Mouse (Mus musculus) Patski (cell line): Measurements from ENCODE around the gene Gm49380. TPM values are rescaled to one million over a fixed set of nuclear protein-coding genes. Genes with fewer than 3 reads are reported as not detected.

Experiments used
- ATAC-seq: fragments of 100-300 bp; one replicate; pipeline ENCODE4 v1.8.0; 2021
- CTCF ChIA-PET: fragments of 350-600 bp; sonication (Branson Sonifier 250); formaldehyde crosslinking; loops from one replicate; lab custom pipeline; 2022; ENCODE audit warnings: inconsistent platforms; lab: Charles Lee
- POLR2A ChIA-PET: fragments of 350-600 bp; sonication (Branson Sonifier 250); formaldehyde crosslinking; loops from one replicate; lab custom pipeline; 2022; ENCODE audit warnings: antibody characterized with exemption, inconsistent platforms; lab: Charles Lee
- DNase-seq: peaks from one replicate; pipeline ENCODE4 v3.0.0-alpha.2; 2011; ENCODE audit warnings: low read depth, low spot score
- H3K27me3 ChIP-seq: fragments of 371-371 bp; one replicate; pipeline ENCODE4 v1.5.1; 2021
- CTCF ChIP-seq: fragments of 100-300 bp; IDR thresholded peaks from one replicate; pipeline ENCODE4 v1.5.1; 2021
- in situ Hi-C: fragments of 300-500 bp; cut with MboI; formaldehyde crosslinking; loops from 3 replicates; pipeline ENCODE4 v1.11.1; 2018; ENCODE audit warnings: low pct_unique_long_range_greater_than_20kb, mixed read lengths
- polyA plus RNA-seq: library from polyadenylated mRNA; unstranded; gene quantifications from one replicate; pipeline ENCODE4 v1.2.3, GENCODE M21; 2021

Gm49380 gene
- polyA plus RNA-seq, 1 experiment from 2014 or later: 0.08 TPM

DNA sequence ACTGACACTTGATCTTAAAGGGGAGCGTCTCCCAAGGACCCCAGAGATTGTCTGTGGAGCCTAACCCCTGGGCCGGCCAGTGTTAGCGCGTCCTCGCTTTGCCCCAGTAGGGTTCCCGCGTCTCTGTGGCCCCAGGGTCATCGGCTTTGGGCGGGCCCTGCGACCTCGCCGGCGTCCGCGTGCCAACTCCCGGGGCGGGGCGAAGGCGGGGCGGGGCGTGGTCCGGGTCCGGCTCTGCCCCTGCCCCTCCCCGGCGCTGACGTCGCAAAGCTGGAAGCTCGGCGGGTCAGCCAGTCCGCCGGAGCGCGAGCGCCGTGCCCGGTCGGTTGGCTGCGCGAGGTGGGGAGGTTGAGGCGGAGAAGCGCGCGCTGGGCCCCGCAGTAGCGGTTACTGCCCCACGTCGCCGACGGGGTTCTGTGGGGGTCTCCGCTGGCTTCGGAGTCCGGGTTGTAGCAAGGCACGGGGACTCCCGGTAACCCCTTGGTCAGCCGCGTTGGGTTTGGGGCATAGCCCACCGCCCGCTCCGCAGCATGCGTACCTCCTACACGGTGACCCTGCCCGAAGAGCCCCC is 28.6 kb downstream of the Gm49380 start:
- ATAC-seq (peak; percentile 46), DNase-seq (no peak)
- in situ Hi-C loops: no loop called here
- no peak for TF ChIP-seq CTCF
- H3K27me3 ChIP-seq: no peaks in the 10 kb centered on the region
- POLR2A ChIA-PET: no interaction called here
- CTCF ChIA-PET: interaction anchor here (1.3 to 1.4 kb wide), 2 partner anchors 16 to 35 kb away, joined by 3 read pairs; no protein-coding TSS in a partner anchor

DNA sequence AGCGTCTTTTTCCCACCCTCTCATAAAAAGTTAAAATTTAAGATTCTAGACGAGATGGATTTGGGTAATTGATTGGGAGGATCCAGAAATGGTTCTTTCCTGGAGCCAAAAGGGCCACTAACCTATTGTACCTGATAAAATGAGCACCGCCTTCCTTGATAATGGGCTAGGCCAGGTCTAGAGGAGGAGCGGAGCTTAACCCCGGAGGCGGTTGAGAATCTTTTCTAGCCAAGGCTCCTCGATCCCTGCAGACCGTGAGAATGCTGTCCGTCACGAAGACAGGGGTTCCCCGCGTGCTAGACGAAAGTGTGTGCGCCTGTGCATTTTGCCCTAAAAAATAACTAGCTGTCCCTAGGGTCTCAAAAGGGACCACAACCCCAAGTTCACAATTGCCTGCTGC is 29.1 kb downstream of the Gm49380 start:
- ATAC-seq (peak; percentile 10), DNase-seq (no peak)
- POLR2A ChIA-PET: no interaction called here
- no peaks in the 10 kb centered on the region for H3K27me3 ChIP-seq
- CTCF ChIA-PET: interaction anchor here (1.3 to 1.4 kb wide), 2 partner anchors 15 to 35 kb away, joined by 3 read pairs; no protein-coding TSS in a partner anchor
- no peak for TF ChIP-seq CTCF
- in situ Hi-C loops: no loop called here

GRCm38 (mm10) chr9:44083392-44084121 is 29.7 kb downstream of the Gm49380 start:
- DNase-seq (no peak), ATAC-seq (no peak)
- H3K27me3 ChIP-seq: no peaks in the 10 kb centered on the region
- CTCF ChIA-PET: interaction anchor here (0.8 to 1.4 kb wide), 4 partner anchors 14 to 36 kb away, joined by 3 read pairs; partner anchors contain the start of gene Usp2
- TF ChIP-seq CTCF: no peak
- in situ Hi-C loops: no loop called here
- POLR2A ChIA-PET: no interaction called here

GRCm38 (mm10) chr9:44082266-44082665 is 31.0 kb downstream of the Gm49380 start:
- H3K27me3 ChIP-seq: no peaks in the 10 kb centered on the region
- in situ Hi-C loops: no loop called here
- DNase-seq (no peak), ATAC-seq (no peak)
- ChIA-PET POLR2A (no interaction called here), CTCF (interaction anchor here (1.0 kb wide), 2 partner anchors 12 to 34 kb away, joined by 3 to 5 read pairs; no protein-coding TSS in a partner anchor)
- TF ChIP-seq CTCF: no peak

GRCm38 (mm10) chr9:44081581-44081980 is 31.7 kb downstream of the Gm49380 start:
- CTCF ChIA-PET: interaction anchor here (1.0 kb wide), 1 partner anchor 13 kb away, joined by 3 read pairs; no protein-coding TSS in a partner anchor
- no peak for TF ChIP-seq CTCF
- no peaks in the 10 kb centered on the region for H3K27me3 ChIP-seq
- ATAC-seq (no peak), DNase-seq (no peak)
- in situ Hi-C loops: no loop called here
- POLR2A ChIA-PET: no interaction called here

GRCm38 (mm10) chr9:44080953-44081352 is 32.3 kb downstream of the Gm49380 start:
- no peaks in the 10 kb centered on the region for H3K27me3 ChIP-seq
- TF ChIP-seq CTCF: no peak
- ChIA-PET CTCF (interaction anchor here (1.0 kb wide), 1 partner anchor 13 kb away, joined by 3 read pairs; no protein-coding TSS in a partner anchor), POLR2A (no interaction called here)
- in situ Hi-C loops: no loop called here
- no peak for DNase-seq
- no peak for ATAC-seq

- ChIA-PET CTCF (no interaction called here), POLR2A (no interaction called here)
- no peak for DNase-seq
- no peak for TF ChIP-seq CTCF
- ATAC-seq: no peak
- in situ Hi-C loops: no loop called here
- no peaks in the 10 kb centered on the region for H3K27me3 ChIP-seq
Measured at GRCm38 (mm10) chr9:44079997-44080780, 33.1 kb downstream of the Gm49380 start.

DNA sequence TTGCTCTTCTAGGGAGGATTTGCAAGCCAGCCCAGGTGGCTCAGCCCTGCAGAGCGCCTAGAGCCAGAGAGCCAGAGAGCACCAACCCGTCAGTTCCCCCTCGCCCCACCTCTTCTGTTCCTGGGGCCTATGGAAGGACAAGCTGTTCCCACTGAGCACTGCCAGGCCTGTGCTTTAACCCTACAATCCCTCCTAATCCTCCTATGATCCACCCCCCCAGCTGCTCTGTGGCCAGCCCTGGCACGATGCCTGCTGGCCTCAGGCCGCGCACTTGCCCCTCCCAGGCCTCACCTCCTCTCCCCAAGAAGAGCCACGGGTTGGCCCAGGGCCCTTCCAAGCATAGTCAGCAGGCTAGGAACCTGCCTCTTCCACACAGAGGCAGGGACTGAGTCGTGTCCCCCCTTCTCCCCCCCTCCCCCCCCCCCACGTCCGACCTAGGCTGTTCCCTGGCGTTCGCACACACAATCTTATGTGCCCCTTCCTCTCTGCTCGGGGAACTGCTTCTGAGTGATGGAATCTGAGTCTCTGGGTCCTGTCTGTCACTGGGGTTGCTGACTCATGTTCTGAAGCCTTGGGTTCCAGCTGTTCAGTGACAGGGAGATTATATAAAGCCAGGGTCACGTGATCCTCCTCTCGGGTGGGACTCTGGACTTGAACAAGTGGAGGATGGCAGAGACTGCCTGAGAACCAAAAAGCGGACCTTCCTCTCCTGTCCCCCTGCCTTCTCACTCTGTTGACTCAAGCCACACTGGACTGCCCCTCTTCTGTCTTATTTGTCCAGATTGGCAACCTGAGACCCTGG is 34.1 kb downstream of the Gm49380 start:
- DNase-seq: peak; percentile 87
- no peaks in the 10 kb centered on the region for H3K27me3 ChIP-seq
- in situ Hi-C loops: no loop called here

GRCm38 (mm10) chr9:44078136-44078797 is 35.0 kb downstream of the Gm49380 start:
- DNase-seq (no peak), ATAC-seq (no peak)
- ChIA-PET POLR2A (interaction anchor here (1.1 kb wide), 1 partner anchor 28 kb away, joined by 3 read pairs; the partner anchor contains the start of gene C1qtnf5), CTCF (interaction anchor here (1.1 to 5.2 kb wide), 4 partner anchors 8 to 84 kb away, joined by 3 to 24 read pairs (median 4); no protein-coding TSS in a partner anchor)
- no peaks in the 10 kb centered on the region for H3K27me3 ChIP-seq
- in situ Hi-C loops: no loop called here
- TF ChIP-seq CTCF: no peak

More for the DNA sequence above, 34.1 kb downstream of the Gm49380 start:
- CTCF ChIA-PET: interaction anchor here (1.1 to 5.2 kb wide), 2 partner anchors 16 to 85 kb away, joined by 3 to 24 read pairs; no protein-coding TSS in a partner anchor
- POLR2A ChIA-PET: interaction anchor here (1.1 kb wide), 1 partner anchor 28 kb away, joined by 3 read pairs; the partner anchor contains the start of gene C1qtnf5
- no peak for TF ChIP-seq CTCF
- ATAC-seq: peak; percentile 70
